Mouse (Mus musculus): ENCODE data around the gene Pla2g5.

GRCm38 (mm10) chr4:138839806-138840205 lies 23.5 kb downstream of the Pla2g5 start:
- TF ChIP-seq TAL1 (IDR thresholded peaks at IDR 0.05; ENCODE audit: low read length) (no peak), GATA1 (IDR thresholded peaks at IDR 0.05; ENCODE audit: low read length) (no peak)
